Mouse (Mus musculus): ENCODE results near the gene Adamts2. TPM values are rescaled to one million over a fixed set of nuclear protein-coding genes. Genes with fewer than 3 reads are reported as not detected.

The Adamts2 gene
- polyA plus RNA-seq, 1 experiment from 2014 or later: 0.46 TPM

DNA sequence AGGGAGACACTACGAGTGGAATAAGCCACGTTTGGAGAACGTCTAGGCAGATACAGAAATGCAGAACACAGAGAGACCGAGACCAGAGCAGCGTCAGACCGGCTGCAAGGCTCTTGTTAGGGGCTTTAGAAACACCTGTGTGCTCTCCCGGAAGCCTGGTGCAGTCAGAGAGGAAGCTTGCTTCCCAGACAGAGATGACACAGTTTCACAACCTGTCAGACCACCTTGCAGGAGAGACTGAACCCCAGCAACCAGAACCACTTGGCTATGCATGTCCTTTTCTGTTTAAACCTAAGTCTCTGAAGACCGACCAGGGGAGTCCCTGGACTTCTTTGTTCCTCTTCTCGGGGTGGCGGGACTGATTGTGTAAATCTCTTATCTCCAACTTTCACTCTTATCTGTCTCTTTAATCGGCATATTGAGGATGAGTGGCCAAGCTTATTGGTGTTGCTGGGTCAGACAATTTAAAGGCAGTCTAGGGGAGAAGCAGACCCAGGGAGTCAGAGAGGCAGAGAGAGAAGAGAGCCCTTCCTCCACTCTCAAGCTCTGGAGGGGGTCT is 248.4 kb downstream of the Adamts2 start, which contains the start of gene Grm6:
Gene Grm6 (plus strand): TSS at position 509 of the 559 bp plus-strand sequence.
- Histone ChIP-seq H3K4me1 (peaks cover 13% of the 10 kb centered on the region), H3K36me3 (no peaks in the 10 kb centered on the region), H3K27me3 (ENCODE audit: low read depth, poor library complexity, severe bottlenecking) (peaks cover 81% of the 10 kb centered on the region), H3K27ac (no peak within 1 kb of the TSS), H3K9me3 (replicated peaks) (no peaks in the 10 kb centered on the region), H3K4me3 (peak within 1 kb of the TSS; percentile 54)
- no peak for DNase-seq (ENCODE audit: low spot score)
- WGBS: 5% methylated on average over 11 of the region's 11 CpGs

GRCm38 (mm10) chr11:50850989-50851601 is 249.2 kb downstream of the Adamts2 start:
- Histone ChIP-seq H3K36me3 (no peaks in the 10 kb centered on the region), H3K27me3 (ENCODE audit: low read depth, poor library complexity, severe bottlenecking) (peaks cover 73% of the 10 kb centered on the region), H3K9me3 (replicated peaks) (no peaks in the 10 kb centered on the region), H3K4me1 (peaks cover 13% of the 10 kb centered on the region), H3K27ac (no peak overlapping the region), H3K4me3 (peak overlapping the region; percentile 54)
- under 1% methylated on average over 72 of the region's 72 CpGs for WGBS
- peak; percentile 40 for DNase-seq (ENCODE audit: low spot score)

Other genes with a start within 250 kb of the Adamts2 start
- 0.43 TPM in 1 of 2 replicates, not detected in the other for gene Cby3, start 247.6 kb upstream of the Adamts2 start, polyA plus RNA-seq (2016; fragmentation: Nextera tagmentation; extraction: Ambion mirVana)
- 586 and 668 TPM in 2 replicates for gene Hnrnph1, start 225.1 kb upstream of the Adamts2 start, polyA plus RNA-seq (2016; fragmentation: Nextera tagmentation; extraction: Ambion mirVana)
- gene Rufy1, start 171.0 kb upstream of the Adamts2 start, polyA plus RNA-seq (2016; fragmentation: Nextera tagmentation; extraction: Ambion mirVana): 22.5 and 22.6 TPM in 2 replicates
- gene Zfp354c, start 225.6 kb downstream of the Adamts2 start, polyA plus RNA-seq (2016; fragmentation: Nextera tagmentation; extraction: Ambion mirVana): 30.5 and 39.5 TPM in 2 replicates
- 0.63 TPM in 2 replicates for gene Zfp879, start 239.5 kb downstream of the Adamts2 start, polyA plus RNA-seq (2016; fragmentation: Nextera tagmentation; extraction: Ambion mirVana)
- not detected in 2 replicates for gene Grm6, start 248.6 kb downstream of the Adamts2 start, polyA plus RNA-seq (2016; fragmentation: Nextera tagmentation; extraction: Ambion mirVana)

All from limb, embryonic 10.5 days (tissue).